Mouse (Mus musculus) liver, adult 2 months (tissue): ENCODE results near the gene Mfsd10. TPM values are rescaled to one million over a fixed set of nuclear protein-coding genes. Genes with fewer than 3 reads are reported as not detected.

ENCODE experiments used
- DNase-seq: peaks from one replicate; pipeline ENCODE4 v3.0.0-alpha.2; 2011; ENCODE audit warnings: low read depth, low spot score; ENCODE audit errors: extremely low read depth
- H3K27ac ChIP-seq: fragments of 200-500 bp; replicated peaks from 2 replicates; pipeline ENCODE4 v1.5.1; 2012; ENCODE audit warnings: low read depth, mild to moderate bottlenecking, control low read depth, inconsistent platforms, low read length; ENCODE audit not compliant: insufficient read depth
- H3K27me3 ChIP-seq: fragments of 200-500 bp; 2 replicates; pipeline ENCODE4 v1.6.1; 2012; ENCODE audit warnings: mild to moderate bottlenecking, moderate library complexity, low read length, inconsistent platforms; ENCODE audit not compliant: control insufficient read depth, insufficient read depth
- H3K36me3 ChIP-seq: fragments of 200-500 bp; 2 replicates; pipeline ENCODE4 v1.6.1; 2012; ENCODE audit warnings: low read length, inconsistent platforms; ENCODE audit not compliant: control insufficient read depth, insufficient read depth
- H3K4me1 ChIP-seq: fragments of 200-500 bp; 2 replicates; pipeline ENCODE4 v1.6.1; 2011; ENCODE audit warnings: low read length; ENCODE audit not compliant: control insufficient read depth, insufficient read depth
- H3K4me3 ChIP-seq: fragments of 200-500 bp; 2 replicates; pipeline ENCODE4 v1.5.1; 2011; ENCODE audit warnings: low read depth, mild to moderate bottlenecking, control low read depth, low read length, moderate library complexity; ENCODE audit not compliant: insufficient read depth
- H3K79me2 ChIP-seq: fragments of 200-500 bp; 2 replicates; pipeline ENCODE4 v1.6.1; 2012; ENCODE audit warnings: inconsistent platforms, mild to moderate bottlenecking, low read length, moderate library complexity; ENCODE audit not compliant: control insufficient read depth, insufficient read depth
- H3K9ac ChIP-seq: fragments of 200-500 bp; 2 replicates; pipeline ENCODE4 v1.6.1; 2012; ENCODE audit warnings: low read depth, mild to moderate bottlenecking, control low read depth, inconsistent platforms, low read length
- CTCF ChIP-seq: fragments of 200-500 bp; IDR thresholded peaks from 2 replicates; pipeline ENCODE4 v1.5.1; 2011; ENCODE audit warnings: low read depth, low read length, control low read depth
- POLR2A ChIP-seq: fragments of 200-500 bp; IDR thresholded peaks from 2 replicates; pipeline ENCODE4 v1.6.1; 2011; ENCODE audit warnings: low read length, control low read depth; ENCODE audit not compliant: insufficient read depth; ENCODE audit errors: extremely low read depth
- WGBS: fragments of 180-500 bp; shearing (Covaris S2); methylation state at CpG from one replicate; pipeline ENCODE4 v1.1.7; 2018; 5-methylcytosine and 5-hydroxymethylcytosine counted together
- polyA plus RNA-seq: library from polyadenylated mRNA; depleted of rRNA; stranded (reverse); fragments of >200 nt; gene quantifications from 2 replicates; pipeline ENCODE4 v1.2.3, GENCODE M21; 2012
- total RNA-seq: library from RNA; depleted of rRNA; stranded (reverse); fragments of >200 nt; gene quantifications from 2 replicates; pipeline ENCODE4 v1.2.3, GENCODE M21; 2014

The Mfsd10 gene
- total and polyA plus RNA-seq, 2 experiments, result 3.9 to 26.6 TPM

- H3K27me3 ChIP-seq, result no peaks in the 10 kb centered on the region
- H3K36me3 ChIP-seq, result peaks cover 6% of the 10 kb centered on the region
- DNase-seq, result no peak
- TF ChIP-seq CTCF (no peak), POLR2A (no peak)
- no peaks in the 10 kb centered on the region for H3K79me2 ChIP-seq
- WGBS, result 94% methylated on average over 2 of the region's 2 CpGs
- H3K4me3 ChIP-seq, result no peak overlapping the region
- H3K27ac ChIP-seq, result no peak overlapping the region
- H3K4me1 ChIP-seq, result peaks cover 4% of the 10 kb centered on the region
- H3K9ac ChIP-seq, result no peak overlapping the region
Measured at GRCm38 (mm10) chr5:34632996-34633395, 4.0 kb downstream of the Mfsd10 start.

- no peak overlapping the region for H3K9ac ChIP-seq
- peaks cover 53% of the 10 kb centered on the region for H3K36me3 ChIP-seq
- no peak overlapping the region for H3K27ac ChIP-seq
- WGBS, result 76% methylated on average over 4 of the region's 4 CpGs
- H3K4me3 ChIP-seq, result no peak overlapping the region
- no peaks in the 10 kb centered on the region for H3K79me2 ChIP-seq
- TF ChIP-seq CTCF (no peak), POLR2A (no peak)
- H3K4me1 ChIP-seq, result no peaks in the 10 kb centered on the region
- DNase-seq, result no peak
- H3K27me3 ChIP-seq, result no peaks in the 10 kb centered on the region
Measured at GRCm38 (mm10) chr5:34609966-34610365, 27.0 kb downstream of the Mfsd10 start.

GRCm38 (mm10) chr5:34608226-34608625 lies 28.8 kb downstream of the Mfsd10 start:
- no peaks in the 10 kb centered on the region for H3K79me2 ChIP-seq
- H3K36me3 ChIP-seq, result peaks cover 43% of the 10 kb centered on the region
- WGBS, result 87% methylated on average over 3 of the region's 3 CpGs
- no peak overlapping the region for H3K9ac ChIP-seq
- TF ChIP-seq CTCF (no peak), POLR2A (no peak)
- H3K4me3 ChIP-seq, result no peak overlapping the region
- no peak for DNase-seq
- H3K27ac ChIP-seq, result no peak overlapping the region
- H3K4me1 ChIP-seq, result no peaks in the 10 kb centered on the region
- H3K27me3 ChIP-seq, result no peaks in the 10 kb centered on the region

GRCm38 (mm10) chr5:34607100-34607880 lies 29.7 kb downstream of the Mfsd10 start:
- TF ChIP-seq POLR2A (no peak), CTCF (no peak)
- 85% methylated on average over 8 of the region's 8 CpGs for WGBS

GRCm38 (mm10) chr5:34604576-34604975 lies 32.4 kb downstream of the Mfsd10 start:
- WGBS, result 90% methylated on average over 5 of the region's 5 CpGs
- TF ChIP-seq POLR2A (no peak), CTCF (no peak)
- Histone ChIP-seq H3K36me3 (peaks cover 32% of the 10 kb centered on the region), H3K4me1 (no peaks in the 10 kb centered on the region), H3K27ac (no peak overlapping the region), H3K4me3 (no peak overlapping the region), H3K79me2 (no peaks in the 10 kb centered on the region; the same call in 1 of the 2 replicates), H3K27me3 (no peaks in the 10 kb centered on the region), H3K9ac (no peak overlapping the region)
- no peak for DNase-seq

More at GRCm38 (mm10) chr5:34607100-34607880, 29.7 kb downstream of the Mfsd10 start:
- DNase-seq, result no peak
- H3K27ac ChIP-seq, result no peak overlapping the region
- no peaks in the 10 kb centered on the region for H3K4me1 ChIP-seq
- no peak overlapping the region for H3K9ac ChIP-seq
- H3K27me3 ChIP-seq, result no peaks in the 10 kb centered on the region
- H3K79me2 ChIP-seq, result no peaks in the 10 kb centered on the region
- H3K4me3 ChIP-seq, result no peak overlapping the region
- peaks cover 43% of the 10 kb centered on the region for H3K36me3 ChIP-seq

GRCm38 (mm10) chr5:34593202-34593727 lies 43.7 kb downstream of the Mfsd10 start:
- Histone ChIP-seq H3K9ac (no peak overlapping the region), H3K4me3 (no peak overlapping the region), H3K4me1 (no peaks in the 10 kb centered on the region; the same call in none of the 2 replicates), H3K79me2 (peaks cover 7% of the 10 kb centered on the region; the same call in 1 of the 2 replicates), H3K36me3 (peaks cover 3% of the 10 kb centered on the region; the same call in 1 of the 2 replicates), H3K27me3 (no peaks in the 10 kb centered on the region), H3K27ac (no peak overlapping the region)
- 92% methylated on average over 9 of the region's 9 CpGs for WGBS
- DNase-seq, result no peak
- no peak for TF ChIP-seq POLR2A
- no peak for TF ChIP-seq CTCF
